Mouse (Mus musculus) limb, embryonic 13.5 days (tissue): Measurements from ENCODE around the gene Sntb2. TPM values are rescaled to one million over a fixed set of nuclear protein-coding genes. Genes with fewer than 3 reads are reported as not detected.

Experiments used
- ATAC-seq: fragments of 200-750 bp; cut with Nextera tagmentation; 2 replicates; pipeline ENCODE4 v1.8.0; 2017; ENCODE audit warnings: low read depth, moderate number of reproducible peaks, moderate TSS enrichment; ENCODE audit not compliant: low FRiP score
- H3K27ac ChIP-seq: fragments of 300-500 bp; sonication (generic); 2 replicates; pipeline ENCODE4 v1.5.1; 2015; ENCODE audit warnings: inconsistent platforms, mild to moderate bottlenecking, moderate library complexity
- H3K27me3 ChIP-seq: fragments of 300-500 bp; sonication (generic); 2 replicates; pipeline ENCODE4 v1.6.1; 2015; ENCODE audit warnings: mild to moderate bottlenecking, inconsistent platforms
- H3K36me3 ChIP-seq: fragments of 300-500 bp; sonication (generic); 2 replicates; pipeline ENCODE4 v1.6.1; 2015; ENCODE audit warnings: inconsistent platforms, mild to moderate bottlenecking, moderate library complexity
- H3K4me1 ChIP-seq: fragments of 300-500 bp; sonication (generic); 2 replicates; pipeline ENCODE4 v1.6.1; 2015; ENCODE audit warnings: inconsistent platforms
- H3K4me2 ChIP-seq: fragments of 300-500 bp; sonication (generic); replicated peaks from 2 replicates; pipeline ENCODE4 v1.6.1; 2015; ENCODE audit warnings: inconsistent platforms, mild to moderate bottlenecking, moderate library complexity
- H3K4me3 ChIP-seq: fragments of 300-500 bp; sonication (generic); 2 replicates; pipeline ENCODE4 v1.5.1; 2015; ENCODE audit warnings: moderate library complexity, mild to moderate bottlenecking, inconsistent platforms
- H3K9ac ChIP-seq: fragments of 300-500 bp; sonication (generic); 2 replicates; pipeline ENCODE4 v1.6.1; 2015; ENCODE audit warnings: mild to moderate bottlenecking, inconsistent platforms
- H3K9me3 ChIP-seq: fragments of 300-500 bp; sonication (generic); 2 replicates; pipeline ENCODE4 v1.6.1; 2016; ENCODE audit warnings: inconsistent platforms
- WGBS: fragments of 180-500 bp; shearing (Covaris S2); methylation state at CpG from one replicate; pipeline ENCODE4 v1.1.7; 2015; 5-methylcytosine and 5-hydroxymethylcytosine counted together
- polyA plus RNA-seq: library from polyadenylated mRNA; unstranded; fragments of >200 nt; fragmentation: Nextera tagmentation; extraction: Ambion mirVana; gene quantifications from 2 replicates; pipeline ENCODE4 v1.2.1, GENCODE M21; 2015

Sntb2 gene
- polyA plus RNA-seq, 1 experiment from 2014 or later = 16.4 TPM

DNA sequence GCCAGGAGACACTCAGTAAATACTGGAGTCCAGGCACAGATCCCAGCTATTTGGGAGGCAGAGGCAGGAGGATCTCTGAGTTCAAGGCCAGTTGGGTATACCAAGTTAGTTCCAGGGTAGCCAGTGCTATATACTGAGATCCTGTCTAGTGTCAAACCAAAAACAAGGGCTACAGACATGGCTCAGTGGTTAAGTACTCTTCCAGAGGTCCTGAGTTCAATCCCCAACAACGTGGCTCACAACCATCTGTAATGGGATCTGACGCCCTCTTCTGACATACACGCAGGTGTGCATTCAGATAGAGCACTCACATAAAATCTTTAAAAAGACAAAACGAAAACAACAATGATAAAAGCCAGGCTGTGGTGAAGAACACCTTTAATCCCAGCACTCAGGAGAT lies 113.9 kb downstream of the Sntb2 start:
- H3K27me3 ChIP-seq = no peaks in the 10 kb centered on the region
- no peak overlapping the region for H3K27ac ChIP-seq
- H3K4me3 ChIP-seq = peak overlapping the region; percentile 82
- 90% methylated on average over 4 of the region's 4 CpGs for WGBS
- H3K9ac ChIP-seq = peak overlapping the region; percentile 90; the same call in 1 of the 2 replicates
- peaks cover 23% of the 10 kb centered on the region for H3K4me1 ChIP-seq
- no peaks in the 10 kb centered on the region for H3K9me3 ChIP-seq
- no peak for ATAC-seq
- peak overlapping the region; percentile 79 for H3K4me2 ChIP-seq
- peaks cover 82% of the 10 kb centered on the region for H3K36me3 ChIP-seq

DNA sequence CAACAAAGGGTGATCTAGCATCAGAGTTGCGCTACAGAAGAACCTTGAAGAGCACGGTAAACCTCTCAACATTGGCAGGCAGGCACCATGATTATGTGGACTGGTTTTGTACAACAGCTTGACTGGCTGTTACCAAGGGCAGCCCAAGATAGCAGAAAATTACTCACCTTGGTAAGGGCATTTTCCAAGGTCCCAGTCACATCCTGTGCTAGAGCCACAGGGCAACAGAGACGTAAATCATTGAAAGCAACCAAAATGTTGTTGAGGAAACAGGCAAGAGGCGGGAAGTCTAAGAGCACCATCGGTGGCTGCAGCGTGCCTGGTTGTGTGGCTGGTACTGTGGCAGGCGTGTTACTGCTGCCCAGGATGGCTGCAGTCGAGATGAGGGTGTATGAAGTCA lies 116.5 kb downstream of the Sntb2 start:
- no peak for ATAC-seq
- Histone ChIP-seq H3K4me1 (peaks cover 26% of the 10 kb centered on the region), H3K9me3 (no peaks in the 10 kb centered on the region), H3K4me2 (no peak overlapping the region), H3K27ac (no peak overlapping the region), H3K27me3 (no peaks in the 10 kb centered on the region), H3K36me3 (peaks cover 62% of the 10 kb centered on the region), H3K4me3 (no peak overlapping the region), H3K9ac (no peak overlapping the region)
- WGBS = 96% methylated on average over 8 of the region's 8 CpGs

DNA sequence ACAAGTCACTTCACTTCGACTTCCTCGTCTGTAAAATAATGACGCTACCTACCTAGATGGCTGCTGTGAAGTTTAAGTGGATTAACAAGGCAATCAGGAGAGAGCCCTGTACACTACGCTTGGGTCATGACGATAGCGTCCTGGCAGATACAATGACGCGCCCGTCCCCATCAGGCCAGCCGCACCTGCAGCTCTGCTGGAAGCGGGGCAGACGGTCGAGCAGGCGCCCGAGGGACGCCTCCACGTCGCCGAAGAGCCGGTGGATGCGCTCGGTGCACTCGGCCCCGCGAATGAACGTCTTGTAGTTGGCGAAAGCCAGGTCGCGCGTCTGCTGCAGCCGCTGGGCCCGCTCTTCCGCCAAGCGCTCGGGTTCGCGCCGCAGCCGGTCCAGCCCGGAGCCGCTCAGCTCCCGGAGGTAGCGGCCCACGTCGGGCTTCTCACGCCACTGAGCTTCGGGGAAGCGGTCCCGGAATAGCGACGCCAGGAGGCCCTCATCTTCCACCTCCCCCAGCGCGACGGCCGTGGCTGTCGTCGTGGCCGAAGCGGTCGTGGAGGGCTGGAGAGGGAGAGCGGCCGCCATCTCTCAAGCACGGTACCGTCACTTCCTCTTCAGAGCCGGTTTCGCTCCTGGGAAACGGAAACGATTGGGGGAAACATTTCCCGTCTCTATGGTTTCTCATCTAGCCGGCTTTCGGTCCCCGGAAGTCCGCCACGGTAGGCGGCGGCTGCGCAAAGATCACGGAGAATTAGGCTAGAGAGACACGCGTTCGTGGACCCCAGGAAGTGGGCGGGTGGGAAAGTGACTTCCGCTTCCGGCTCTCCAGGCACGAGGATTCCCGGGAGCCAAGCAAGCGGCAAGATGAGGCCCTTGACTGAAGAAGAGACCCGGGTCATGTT lies 120.8 kb downstream of the Sntb2 start, which contains the start of the genes Cog8 and Nip7:
Cog8 (minus strand) TSS at position 614 of the 897 bp plus-strand sequence.
Nip7 (plus strand) TSS at position 802 of the 897 bp plus-strand sequence.
- H3K9me3 ChIP-seq = no peaks in the 10 kb centered on the region
- peak within 1 kb of the TSS; percentile 100 for H3K4me3 ChIP-seq
- WGBS = under 1% methylated on average over 88 of the region's 88 CpGs
- H3K9ac ChIP-seq = peak within 1 kb of the TSS; percentile 94
- peaks cover 16% of the 10 kb centered on the region for H3K4me1 ChIP-seq
- peak within 1 kb of the TSS; percentile 97 for H3K4me2 ChIP-seq
- no peaks in the 10 kb centered on the region for H3K27me3 ChIP-seq
- peak; percentile 95 for ATAC-seq
- H3K27ac ChIP-seq = peak within 1 kb of the TSS; percentile 33; the same call in 1 of the 2 replicates
- peaks cover 59% of the 10 kb centered on the region for H3K36me3 ChIP-seq

DNA sequence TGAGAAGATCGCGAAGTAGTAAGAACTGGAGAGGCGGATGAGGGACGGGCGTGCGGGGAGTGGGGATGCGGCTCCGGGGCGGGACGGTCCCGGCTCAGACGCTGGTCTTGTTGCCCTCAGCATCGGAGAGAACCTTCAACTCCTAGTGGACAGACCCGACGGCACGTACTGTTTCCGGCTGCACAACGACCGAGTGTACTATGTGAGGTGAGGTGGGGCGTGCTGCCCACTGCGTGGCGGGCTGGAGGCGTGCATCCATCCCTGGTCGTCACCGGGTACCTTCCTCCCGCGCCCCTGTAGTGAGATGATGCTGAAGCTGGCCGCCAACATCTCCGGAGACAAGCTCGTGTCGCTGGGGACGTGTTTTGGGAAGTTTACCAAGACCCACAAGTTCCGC lies 121.4 kb downstream of the Sntb2 start:
- Histone ChIP-seq H3K9ac (peak overlapping the region; percentile 94), H3K27me3 (no peaks in the 10 kb centered on the region), H3K4me1 (peaks cover 16% of the 10 kb centered on the region), H3K4me2 (peak overlapping the region; percentile 97), H3K27ac (peak overlapping the region; percentile 33; the same call in 1 of the 2 replicates), H3K9me3 (no peaks in the 10 kb centered on the region), H3K4me3 (peak overlapping the region; percentile 100), H3K36me3 (peaks cover 53% of the 10 kb centered on the region)
- 1% methylated on average over 33 of the region's 33 CpGs for WGBS
- ATAC-seq = peak; percentile 67

DNA sequence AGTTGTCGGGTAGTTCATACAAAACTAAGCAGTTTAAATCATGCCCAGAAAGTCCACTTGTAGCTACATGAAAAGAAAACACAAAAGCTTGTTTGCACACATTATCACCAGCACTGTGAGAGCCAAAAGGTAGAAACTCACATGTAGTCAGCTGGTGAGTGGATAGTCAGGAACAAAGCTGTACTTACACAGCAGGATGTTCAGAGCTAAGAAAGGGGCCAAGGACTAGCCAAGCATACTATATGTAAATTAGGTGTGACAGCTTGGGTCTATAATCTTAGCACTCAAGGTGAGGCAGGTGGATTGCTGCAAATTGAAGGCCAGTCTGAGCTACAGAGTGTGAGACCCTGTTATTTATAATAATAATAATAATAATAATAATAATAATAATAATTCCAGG lies 127.1 kb downstream of the Sntb2 start:
- no peak overlapping the region for H3K4me3 ChIP-seq
- H3K36me3 ChIP-seq = peaks cover 22% of the 10 kb centered on the region
- no peaks in the 10 kb centered on the region for H3K27me3 ChIP-seq
- H3K4me1 ChIP-seq = peaks cover 5% of the 10 kb centered on the region
- no peak overlapping the region for H3K4me2 ChIP-seq
- no peaks in the 10 kb centered on the region for H3K9me3 ChIP-seq
- no peak overlapping the region for H3K9ac ChIP-seq
- 84% methylated on average over 1 of the region's 1 CpGs for WGBS
- ATAC-seq = no peak
- H3K27ac ChIP-seq = no peak overlapping the region

DNA sequence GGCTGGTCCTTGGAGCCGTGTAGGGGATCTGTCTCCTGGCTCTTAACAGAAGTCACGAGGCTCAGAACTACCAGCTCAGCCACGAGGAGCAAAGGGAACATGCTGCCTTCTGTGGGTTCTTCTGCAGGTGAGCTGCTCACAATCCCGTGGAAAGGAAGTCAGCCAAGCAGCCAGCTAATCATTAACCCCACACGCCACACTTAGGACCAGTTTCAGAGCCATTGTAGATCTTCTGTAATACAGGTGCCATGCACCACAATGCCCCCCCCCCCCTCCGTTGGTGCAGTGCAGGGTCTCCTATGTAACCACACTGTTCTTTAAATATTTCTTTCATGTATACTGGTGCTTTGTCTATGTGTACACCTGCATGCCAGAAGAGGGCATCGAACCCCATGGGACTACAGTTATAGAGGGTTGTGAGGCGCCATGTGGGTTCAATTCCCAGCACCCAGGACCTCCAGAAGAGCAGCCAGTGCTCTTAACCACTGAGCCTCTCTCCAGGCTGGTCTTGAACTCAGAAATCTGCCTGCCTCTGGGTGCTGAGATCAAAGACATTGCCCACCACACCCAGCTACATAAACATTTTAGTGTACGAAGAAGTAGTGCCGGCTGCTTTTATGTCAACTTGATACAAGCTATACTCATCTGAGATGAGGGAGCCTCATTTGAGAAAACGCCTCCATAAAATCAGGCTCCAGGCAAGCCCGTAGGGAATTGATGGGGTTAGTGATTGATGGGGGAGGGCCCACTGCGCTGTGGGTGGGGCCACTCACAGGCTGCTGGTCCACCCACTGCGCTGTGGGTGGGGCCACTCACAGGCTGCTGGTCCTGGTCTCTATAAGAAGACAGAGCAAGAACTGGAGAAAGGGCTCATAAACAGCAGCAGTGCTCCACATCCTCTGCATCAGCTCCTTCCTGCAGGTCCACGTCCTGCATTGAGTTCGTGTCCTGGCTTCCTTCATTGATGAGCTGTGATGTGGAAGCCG lies 130.3 kb downstream of the Sntb2 start, which contains the start of gene Tmed6:
Tmed6 (minus strand) TSS at position 134 of the 986 bp plus-strand sequence.
- Histone ChIP-seq H3K4me2 (no peak within 1 kb of the TSS), H3K9me3 (no peaks in the 10 kb centered on the region)
- WGBS = 51% methylated on average over 17 of the region's 17 CpGs

More for the DNA sequence above, 130.3 kb downstream of the Sntb2 start, which contains the start of gene Tmed6:
- H3K27ac ChIP-seq = no peak within 1 kb of the TSS
- no peaks in the 10 kb centered on the region for H3K27me3 ChIP-seq
- H3K9ac ChIP-seq = no peak within 1 kb of the TSS
- peaks cover 21% of the 10 kb centered on the region for H3K36me3 ChIP-seq
- no peak for ATAC-seq
- H3K4me1 ChIP-seq = no peaks in the 10 kb centered on the region
- H3K4me3 ChIP-seq = no peak within 1 kb of the TSS

Other genes starting within 250 kb of the Sntb2 start
- gene Has3, start 65.5 kb upstream of the Sntb2 start, polyA plus RNA-seq = 0.15 and 0.25 TPM in 2 replicates
- gene Utp4, start 42.1 kb upstream of the Sntb2 start, polyA plus RNA-seq = 68.4 and 69.9 TPM in 2 replicates
- gene Vps4a, start 95.5 kb downstream of the Sntb2 start, polyA plus RNA-seq = 81.7 and 81.9 TPM in 2 replicates
- 51.0 and 55.6 TPM in 2 replicates for gene Pdf, start 112.9 kb downstream of the Sntb2 start, polyA plus RNA-seq
- gene Cog8, start 120.9 kb downstream of the Sntb2 start, polyA plus RNA-seq = 37.5 and 40.8 TPM in 2 replicates
- 99.9 and 104 TPM in 2 replicates for gene Nip7, start 121.1 kb downstream of the Sntb2 start, polyA plus RNA-seq
- gene Tmed6, start 129.9 kb downstream of the Sntb2 start, polyA plus RNA-seq = not detected in 2 replicates
- 23.5 and 24.0 TPM in 2 replicates for gene Terf2, start 160.8 kb downstream of the Sntb2 start, polyA plus RNA-seq
- 71.9 and 77.0 TPM in 2 replicates for gene Cyb5b, start 214.9 kb downstream of the Sntb2 start, polyA plus RNA-seq